ENCODE assay signal across 20 mouse cellular contexts in the genomic region with DNA sequence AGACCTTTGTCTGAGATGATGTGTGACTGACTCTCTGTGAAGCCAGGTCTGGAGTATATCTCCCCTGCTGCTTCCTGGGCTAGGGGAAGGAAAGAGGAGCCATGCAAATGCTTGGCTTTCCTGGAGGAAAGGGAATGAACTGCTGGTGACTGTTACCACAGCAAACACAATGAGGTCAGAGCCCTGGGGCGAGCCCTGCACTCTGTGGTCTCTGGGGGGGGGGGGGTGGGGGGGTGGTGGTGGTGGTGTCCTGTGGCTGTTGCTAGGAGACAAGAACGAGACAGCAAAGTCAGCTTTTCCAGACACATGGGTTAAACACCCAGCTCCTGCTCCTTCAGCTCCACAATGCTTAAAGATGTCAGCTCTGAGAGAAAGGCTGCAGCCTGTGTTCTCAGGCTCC. TPM values are rescaled to one million over a fixed set of nuclear protein-coding genes. Genes with fewer than 3 reads are reported as not detected.
A peak's percentile ranks its signal among the peaks of the same experiment; 100 is the strongest.
DNase-seq lines count a peak whose midpoint lies in the region; ATAC-seq and TF ChIP-seq lines count a peak whose summit lies in the region.
"Had no signal": no experiment of that assay in that cellular context is flagged by ENCODE, and none has a peak within 500 bp of the region (broad histone marks: within the 10 kb centered on the region; RNA-seq: fewer than 3 reads in every experiment).

No protein-coding gene starts in this region.

- no peaks in the 10 kb centered on the region for H3K27me3 ChIP-seq in embryonic facial prominence, embryonic 13.5 days
- H3K27me3 ChIP-seq in embryonic facial prominence, embryonic 10.5 days (replicated peaks; ENCODE audit: low read depth, poor library complexity, severe bottlenecking): no peaks in the 10 kb centered on the region
- no peaks in the 10 kb centered on the region for H3K27me3 ChIP-seq in heart, embryonic 16.5 days (ENCODE audit: control insufficient read depth, insufficient read depth, low read length)
- H3K27me3 ChIP-seq in midbrain, embryonic 11.5 days (ENCODE audit: control insufficient read depth, insufficient read depth, low read length): no peaks in the 10 kb centered on the region
- H3K27me3 ChIP-seq in midbrain, embryonic 16.5 days (ENCODE audit: control insufficient read depth, insufficient read depth, low read depth, low read length): no peaks in the 10 kb centered on the region
- H3K27me3 ChIP-seq in stomach, postnatal 0 days (ENCODE audit: control insufficient read depth, insufficient read depth, low read length): no peaks in the 10 kb centered on the region
- H3K27me3 ChIP-seq: embryonic facial prominence, embryonic 15.5 days; hindbrain, embryonic 15.5 days; intestine, embryonic 15.5 days; limb, embryonic 12.5 days had no signal

- no peaks in the 10 kb centered on the region for H3K4me1 ChIP-seq in embryonic facial prominence, embryonic 13.5 days
- no peaks in the 10 kb centered on the region for H3K4me1 ChIP-seq in embryonic facial prominence, embryonic 10.5 days
- H3K4me1 ChIP-seq in heart, embryonic 16.5 days (ENCODE audit: control insufficient read depth, insufficient read depth, low read length): no peaks in the 10 kb centered on the region
- no peaks in the 10 kb centered on the region for H3K4me1 ChIP-seq in midbrain, embryonic 11.5 days (ENCODE audit: control insufficient read depth, insufficient read depth, low read length)
- H3K4me1 ChIP-seq in midbrain, embryonic 16.5 days (ENCODE audit: control insufficient read depth, insufficient read depth, low read length): no peaks in the 10 kb centered on the region
- no peaks in the 10 kb centered on the region for H3K4me1 ChIP-seq in stomach, postnatal 0 days (replicated peaks; ENCODE audit: control insufficient read depth, insufficient read depth)
- H3K4me1 ChIP-seq: embryonic facial prominence, embryonic 15.5 days; hindbrain, embryonic 15.5 days; intestine, embryonic 15.5 days; limb, embryonic 12.5 days; midbrain, embryonic 10.5 days had no signal

- H3K27ac ChIP-seq in embryonic facial prominence, embryonic 13.5 days: no peak overlapping the region
- no peak overlapping the region for H3K27ac ChIP-seq in embryonic facial prominence, embryonic 10.5 days (replicated peaks)
- no peak overlapping the region for H3K27ac ChIP-seq in heart, embryonic 16.5 days (ENCODE audit: low read length)
- H3K27ac ChIP-seq in midbrain, embryonic 11.5 days (ENCODE audit: low read depth, low read length): no peak overlapping the region
- H3K27ac ChIP-seq in midbrain, embryonic 16.5 days (ENCODE audit: low read length): no peak overlapping the region
- H3K27ac ChIP-seq in stomach, postnatal 0 days (replicated peaks): no peak overlapping the region
- H3K27ac ChIP-seq: embryonic facial prominence, embryonic 15.5 days; hindbrain, embryonic 15.5 days; intestine, embryonic 15.5 days; limb, embryonic 12.5 days; midbrain, embryonic 10.5 days had no signal

- 49% methylated on average over 2 of the region's 2 CpGs for WGBS in embryonic facial prominence, embryonic 13.5 days
- WGBS in embryonic facial prominence, embryonic 10.5 days: 63% methylated on average over 2 of the region's 2 CpGs
- WGBS in heart, embryonic 16.5 days: 34% methylated on average over 2 of the region's 2 CpGs
- 50% methylated on average over 2 of the region's 2 CpGs for WGBS in midbrain, embryonic 11.5 days
- WGBS in midbrain, embryonic 16.5 days: 25% methylated on average over 1 of the region's 2 CpGs
- WGBS in stomach, postnatal 0 days: 26% methylated on average over 2 of the region's 2 CpGs

- peaks cover 97% of the 10 kb centered on the region for H3K36me3 ChIP-seq in embryonic facial prominence, embryonic 13.5 days
- H3K36me3 ChIP-seq in embryonic facial prominence, embryonic 10.5 days (replicated peaks): peaks cover 99% of the 10 kb centered on the region
- H3K36me3 ChIP-seq in heart, embryonic 16.5 days (ENCODE audit: control insufficient read depth, insufficient read depth): peaks cover 79% of the 10 kb centered on the region
- H3K36me3 ChIP-seq in midbrain, embryonic 11.5 days (ENCODE audit: control insufficient read depth, insufficient read depth, low read length): peaks cover 54% of the 10 kb centered on the region
- peaks cover 76% of the 10 kb centered on the region for H3K36me3 ChIP-seq in midbrain, embryonic 16.5 days (ENCODE audit: control insufficient read depth, insufficient read depth, low read length)
- H3K36me3 ChIP-seq in stomach, postnatal 0 days (ENCODE audit: control insufficient read depth, insufficient read depth, low read length): peaks cover 63% of the 10 kb centered on the region

- 0 out of 2 replicates have a peak, but pooled peaks have one; percentile 23 for ATAC-seq in embryonic facial prominence, embryonic 13.5 days (ENCODE audit: insufficient number of reproducible peaks, insufficient read depth, low FRiP score, low TSS enrichment, low read depth)
- peak; percentile 55 for ATAC-seq in heart, embryonic 16.5 days (replicated peaks; ENCODE audit: extremely low read depth, insufficient read depth, low FRiP score)
- ATAC-seq in midbrain, embryonic 11.5 days (ENCODE audit: low FRiP score): peak; percentile 24
- no peak for ATAC-seq in midbrain, embryonic 16.5 days
- ATAC-seq in stomach, postnatal 0 days (ENCODE audit: low FRiP score, low TSS enrichment): peak; percentile 55; the same call in 1 of the 2 replicates
- ATAC-seq: CD4-positive, CD25-positive, alpha-beta regulatory T cell, adult 4 months; forebrain, postnatal 0 days; intestine, embryonic 15.5 days had no signal

- no peak overlapping the region for H3K4me2 ChIP-seq in embryonic facial prominence, embryonic 13.5 days
- H3K4me2 ChIP-seq in heart, embryonic 16.5 days (ENCODE audit: low read depth, low read length): no peak overlapping the region
- H3K4me2 ChIP-seq in midbrain, embryonic 11.5 days: no peak overlapping the region
- no peak overlapping the region for H3K4me2 ChIP-seq in midbrain, embryonic 16.5 days (ENCODE audit: low read length)
- H3K4me2 ChIP-seq in stomach, postnatal 0 days (replicated peaks; ENCODE audit: low read depth): no peak overlapping the region
- H3K4me2 ChIP-seq: embryonic facial prominence, embryonic 15.5 days; hindbrain, embryonic 15.5 days; intestine, embryonic 15.5 days; limb, embryonic 12.5 days had no signal

- no peak overlapping the region for H3K9ac ChIP-seq in embryonic facial prominence, embryonic 13.5 days
- H3K9ac ChIP-seq in heart, embryonic 16.5 days (ENCODE audit: low read length): no peak overlapping the region
- no peak overlapping the region for H3K9ac ChIP-seq in midbrain, embryonic 11.5 days (ENCODE audit: low read length)
- no peak overlapping the region for H3K9ac ChIP-seq in midbrain, embryonic 16.5 days (ENCODE audit: low read depth, low read length)
- H3K9ac ChIP-seq in stomach, postnatal 0 days (ENCODE audit: low read length): no peak overlapping the region
- H3K9ac ChIP-seq: embryonic facial prominence, embryonic 15.5 days; forebrain, postnatal 0 days; hindbrain, embryonic 15.5 days; intestine, embryonic 15.5 days; limb, embryonic 12.5 days had no signal

- no peak for DNase-seq in embryonic facial prominence, embryonic 10.5 days (ENCODE audit: low spot score)
- no peak for DNase-seq in heart, postnatal 36 days
- no peak for DNase-seq in midbrain, embryonic 11.5 days (ENCODE audit: low spot score, missing footprints)
- DNase-seq in stomach, postnatal 0 days (ENCODE audit: low spot score): no peak
- no peak for DNase-seq in cerebellum, adult 8-10 months
- DNase-seq: cerebellum, adult 9-10 months; forebrain, postnatal 0 days; kidney, adult 9 months; right cerebral cortex, postnatal 4 days had no signal

- TF ChIP-seq EP300 in stomach, postnatal 0 days (optimal IDR thresholded peaks at IDR 0.05): no peak

- no peaks in the 10 kb centered on the region for H3K9me3 ChIP-seq in embryonic facial prominence, embryonic 13.5 days
- H3K9me3 ChIP-seq in embryonic facial prominence, embryonic 10.5 days: no peaks in the 10 kb centered on the region
- no peaks in the 10 kb centered on the region for H3K9me3 ChIP-seq in heart, embryonic 16.5 days (replicated peaks; ENCODE audit: control insufficient read depth, low read length)
- H3K9me3 ChIP-seq in midbrain, embryonic 11.5 days (ENCODE audit: control insufficient read depth, low read length): no peaks in the 10 kb centered on the region
- no peaks in the 10 kb centered on the region for H3K9me3 ChIP-seq in midbrain, embryonic 16.5 days (replicated peaks; ENCODE audit: control insufficient read depth, low read length, poor library complexity, severe bottlenecking)
- H3K9me3 ChIP-seq in stomach, postnatal 0 days (ENCODE audit: control insufficient read depth, low read length): no peaks in the 10 kb centered on the region
- H3K9me3 ChIP-seq: embryonic facial prominence, embryonic 15.5 days; hindbrain, embryonic 15.5 days; intestine, embryonic 15.5 days; limb, embryonic 12.5 days; midbrain, embryonic 10.5 days had no signal

- intact Hi-C loops in heart, postnatal 36 days (cut with DNase I): no loop called here

- H3K4me3 ChIP-seq in embryonic facial prominence, embryonic 13.5 days: no peak overlapping the region
- no peak overlapping the region for H3K4me3 ChIP-seq in embryonic facial prominence, embryonic 10.5 days
- no peak overlapping the region for H3K4me3 ChIP-seq in heart, embryonic 16.5 days (ENCODE audit: low read length)
- no peak overlapping the region for H3K4me3 ChIP-seq in midbrain, embryonic 11.5 days (ENCODE audit: low read depth, low read length)
- no peak overlapping the region for H3K4me3 ChIP-seq in midbrain, embryonic 16.5 days (ENCODE audit: low read depth, low read length)
- H3K4me3 ChIP-seq in stomach, postnatal 0 days (ENCODE audit: low read depth, low read length): no peak overlapping the region
- H3K4me3 ChIP-seq: embryonic facial prominence, embryonic 15.5 days; hindbrain, embryonic 15.5 days; intestine, embryonic 15.5 days; limb, embryonic 12.5 days; midbrain, embryonic 10.5 days had no signal

- no peak for TF ChIP-seq CTCF in stomach, postnatal 0 days (IDR thresholded peaks at IDR 0.05; ENCODE audit: low read depth)

RNA-seq across cellular contexts. Expression of gene Ccdc97, which starts 10.5 kb away (rescaled TPM):
- 24.1 and 26.3 TPM in 2 replicates for polyA plus RNA-seq in embryonic facial prominence, embryonic 13.5 days (2015; fragmentation: Nextera tagmentation; extraction: Ambion mirVana)
- polyA plus RNA-seq in embryonic facial prominence, embryonic 10.5 days (2016; fragmentation: Nextera tagmentation; extraction: Ambion mirVana): 31.6 and 33.2 TPM in 2 replicates
- polyA plus RNA-seq in heart, embryonic 16.5 days (2015; fragmentation: Nextera tagmentation; extraction: Ambion mirVana): 19.9 and 23.0 TPM in 2 replicates
- 10 to 100 TPM; 55.0 to 55.8 TPM for total RNA-seq in heart, postnatal 36 days (2021)
- polyA plus RNA-seq in midbrain, embryonic 11.5 days (2014; fragmentation: Nextera tagmentation; extraction: Ambion mirVana): 26.8 and 32.1 TPM in 2 replicates
- polyA plus RNA-seq in midbrain, embryonic 16.5 days (2015; fragmentation: Nextera tagmentation; extraction: Ambion mirVana): 32.1 and 36.8 TPM in 2 replicates
- 7.9 and 10.2 TPM in 2 replicates for polyA plus RNA-seq in stomach, postnatal 0 days (2015; fragmentation: Nextera tagmentation; extraction: Ambion mirVana)

RNA-seq across cellular contexts. Expression of gene Hnrnpul1, which starts 25.2 kb away (rescaled TPM):
- polyA plus RNA-seq in embryonic facial prominence, embryonic 13.5 days (2015; fragmentation: Nextera tagmentation; extraction: Ambion mirVana): 68.4 and 72.9 TPM in 2 replicates
- polyA plus RNA-seq in embryonic facial prominence, embryonic 10.5 days (2016; fragmentation: Nextera tagmentation; extraction: Ambion mirVana): 60.8 and 62.5 TPM in 2 replicates
- polyA plus RNA-seq in heart, embryonic 16.5 days (2015; fragmentation: Nextera tagmentation; extraction: Ambion mirVana): 32.3 and 34.4 TPM in 2 replicates
- 10 to 100 TPM; 78.4 to 82.7 TPM for total RNA-seq in heart, postnatal 36 days (2021)
- polyA plus RNA-seq in midbrain, embryonic 11.5 days (2014; fragmentation: Nextera tagmentation; extraction: Ambion mirVana): 69.2 and 74.2 TPM in 2 replicates
- 38.3 and 41.1 TPM in 2 replicates for polyA plus RNA-seq in midbrain, embryonic 16.5 days (2015; fragmentation: Nextera tagmentation; extraction: Ambion mirVana)
- 25.9 and 27.5 TPM in 2 replicates for polyA plus RNA-seq in stomach, postnatal 0 days (2015; fragmentation: Nextera tagmentation; extraction: Ambion mirVana)

RNA-seq across cellular contexts. Expression of gene Tgfb1, which starts 42.6 kb away (rescaled TPM):
- polyA plus RNA-seq in embryonic facial prominence, embryonic 13.5 days (2015; fragmentation: Nextera tagmentation; extraction: Ambion mirVana): 3.2 and 3.4 TPM in 2 replicates
- 1.2 and 1.5 TPM in 2 replicates for polyA plus RNA-seq in embryonic facial prominence, embryonic 10.5 days (2016; fragmentation: Nextera tagmentation; extraction: Ambion mirVana)
- polyA plus RNA-seq in heart, embryonic 16.5 days (2015; fragmentation: Nextera tagmentation; extraction: Ambion mirVana): 3.6 and 3.8 TPM in 2 replicates
- 10 to 100 TPM; 23.8 to 27.0 TPM for total RNA-seq in heart, postnatal 36 days (2021)
- 0.78 and 1.4 TPM in 2 replicates for polyA plus RNA-seq in midbrain, embryonic 11.5 days (2014; fragmentation: Nextera tagmentation; extraction: Ambion mirVana)
- 0.21 and 0.78 TPM in 2 replicates for polyA plus RNA-seq in midbrain, embryonic 16.5 days (2015; fragmentation: Nextera tagmentation; extraction: Ambion mirVana)
- 1.4 and 1.6 TPM in 2 replicates for polyA plus RNA-seq in stomach, postnatal 0 days (2015; fragmentation: Nextera tagmentation; extraction: Ambion mirVana)

RNA-seq across cellular contexts. Expression of gene B9d2, which starts 48.8 kb away (rescaled TPM):
- polyA plus RNA-seq in embryonic facial prominence, embryonic 13.5 days (2015; fragmentation: Nextera tagmentation; extraction: Ambion mirVana): 25.9 and 26.4 TPM in 2 replicates
- polyA plus RNA-seq in embryonic facial prominence, embryonic 10.5 days (2016; fragmentation: Nextera tagmentation; extraction: Ambion mirVana): 33.5 and 34.1 TPM in 2 replicates
- polyA plus RNA-seq in heart, embryonic 16.5 days (2015; fragmentation: Nextera tagmentation; extraction: Ambion mirVana): 30.3 and 32.0 TPM in 2 replicates
- 10 to 100 TPM; 10.2 to 10.8 TPM for total RNA-seq in heart, postnatal 36 days (2021)
- 30.7 and 31.1 TPM in 2 replicates for polyA plus RNA-seq in midbrain, embryonic 11.5 days (2014; fragmentation: Nextera tagmentation; extraction: Ambion mirVana)
- 40.0 and 49.8 TPM in 2 replicates for polyA plus RNA-seq in midbrain, embryonic 16.5 days (2015; fragmentation: Nextera tagmentation; extraction: Ambion mirVana)
- polyA plus RNA-seq in stomach, postnatal 0 days (2015; fragmentation: Nextera tagmentation; extraction: Ambion mirVana): 11.6 and 12.5 TPM in 2 replicates

RNA-seq across cellular contexts. Expression of gene Tmem91, which starts 54.4 kb away (rescaled TPM):
- polyA plus RNA-seq in embryonic facial prominence, embryonic 13.5 days (2015; fragmentation: Nextera tagmentation; extraction: Ambion mirVana): 3.4 and 3.8 TPM in 2 replicates
- polyA plus RNA-seq in embryonic facial prominence, embryonic 10.5 days (2016; fragmentation: Nextera tagmentation; extraction: Ambion mirVana): 2.6 and 3.6 TPM in 2 replicates
- polyA plus RNA-seq in heart, embryonic 16.5 days (2015; fragmentation: Nextera tagmentation; extraction: Ambion mirVana): 2.1 and 2.2 TPM in 2 replicates
- total RNA-seq in heart, postnatal 36 days (2021): not detected
- polyA plus RNA-seq in midbrain, embryonic 11.5 days (2014; fragmentation: Nextera tagmentation; extraction: Ambion mirVana): 0.99 and 1.6 TPM in 2 replicates
- polyA plus RNA-seq in midbrain, embryonic 16.5 days (2015; fragmentation: Nextera tagmentation; extraction: Ambion mirVana): 61.6 and 90.5 TPM in 2 replicates
- 0.78 and 0.92 TPM in 2 replicates for polyA plus RNA-seq in stomach, postnatal 0 days (2015; fragmentation: Nextera tagmentation; extraction: Ambion mirVana)
- total RNA-seq: adrenal gland, adult 18-20 months; gastrocnemius, adult 8-10 months had no signal
